Mouse (Mus musculus) central nervous system, embryonic 11.5 days (tissue): ENCODE data around the gene Ces1e. TPM values are rescaled to one million over a fixed set of nuclear protein-coding genes. Genes with fewer than 3 reads are reported as not detected.

Experiments
- polyA plus RNA-seq: library from polyadenylated mRNA; depleted of rRNA; stranded (reverse); fragments of >200 nt; gene quantifications from 2 replicates; pipeline ENCODE4 v1.2.3, GENCODE M21; 2012; rRNA removed

Gene Ces1e
- polyA plus RNA-seq: not detected in 2 replicates

DNA sequence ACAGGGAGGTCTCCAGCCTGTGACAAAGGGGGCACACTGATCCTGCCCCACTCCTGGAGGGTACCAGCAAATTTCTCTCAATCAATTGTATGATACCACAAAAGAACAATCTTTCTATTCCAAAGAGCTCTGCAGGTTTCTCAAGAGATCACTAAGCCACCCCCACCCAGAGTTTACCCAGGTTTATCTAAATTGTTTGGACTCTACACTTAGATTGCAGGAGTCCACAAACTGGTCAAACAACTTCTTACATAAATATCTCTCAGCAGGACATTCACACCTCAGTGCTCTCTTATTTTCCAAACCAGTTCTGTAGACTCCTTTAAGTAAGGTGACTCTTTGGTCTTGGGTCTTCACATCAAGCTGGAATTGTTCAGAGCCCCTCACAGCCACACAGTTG lies at the start of gene Ces1e:
TSS of gene Ces1e (minus strand) at position 174 of the 400 bp plus-strand sequence.

GRCm38 (mm10) chr8:93197685-93198525 lies 31.5 kb downstream of the Ces1e start, which contains the start of gene Ces1d:
TSS of gene Ces1d (minus strand) at chr8:93197838.

Other genes with a start within 250 kb of the Ces1e start
- gene Ces1a, start 181.4 kb downstream of the Ces1e start, polyA plus RNA-seq: not detected in 2 replicates
- not detected in 2 replicates for gene Ces1b, start 149.6 kb downstream of the Ces1e start, polyA plus RNA-seq
- gene Ces1c, start 98.3 kb downstream of the Ces1e start, polyA plus RNA-seq: not detected in 2 replicates
- 0.40 and 0.48 TPM in 2 replicates for gene Ces1d, start 31.8 kb downstream of the Ces1e start, polyA plus RNA-seq
- gene Ces1f, start 50.1 kb upstream of the Ces1e start, polyA plus RNA-seq: 0.04 TPM in 1 of 2 replicates, not detected in the other
- 0.07 TPM in 1 of 2 replicates, not detected in the other for gene Ces1g, start 107.7 kb upstream of the Ces1e start, polyA plus RNA-seq
- gene Ces1h, start 150.1 kb upstream of the Ces1e start, polyA plus RNA-seq: 0.06 TPM in 1 of 2 replicates, not detected in the other